Mouse (Mus musculus) spleen, adult 2 months (tissue): ENCODE measurements around the gene Lrrtm3.

Experiments used
- CTCF ChIP-seq: fragments of 200-500 bp; IDR thresholded peaks from 2 replicates; pipeline ENCODE4 v1.5.1; 2011; ENCODE audit warnings: mild to moderate bottlenecking, inconsistent platforms; ENCODE audit not compliant: insufficient read depth, insufficient read length, insufficient replicate concordance; ENCODE audit errors: extremely low read depth
- POLR2A ChIP-seq: fragments of 200-500 bp; IDR thresholded peaks from 2 replicates; pipeline ENCODE4 v1.6.1; 2011; ENCODE audit warnings: low read depth, low read length, inconsistent platforms

- no peak for TF ChIP-seq POLR2A
- no peak for TF ChIP-seq CTCF
These were observed 66.7 kb downstream of the Lrrtm3 start for GRCm38 (mm10) chr10:64023340-64023739.
